Mouse (Mus musculus): ENCODE measurements around the gene Tnfrsf11a. TPM values are rescaled to one million over a fixed set of nuclear protein-coding genes. Genes with fewer than 3 reads are reported as not detected.

The Tnfrsf11a gene
- total RNA-seq, 2 experiments from 2014 or later: 5.0 to 5.2 TPM

GRCm38 (mm10) chr1:105824980-105825379 lies 44.5 kb downstream of the Tnfrsf11a start:
- DNase-seq (ENCODE audit: low spot score in 2 of 2): no peak

DNA sequence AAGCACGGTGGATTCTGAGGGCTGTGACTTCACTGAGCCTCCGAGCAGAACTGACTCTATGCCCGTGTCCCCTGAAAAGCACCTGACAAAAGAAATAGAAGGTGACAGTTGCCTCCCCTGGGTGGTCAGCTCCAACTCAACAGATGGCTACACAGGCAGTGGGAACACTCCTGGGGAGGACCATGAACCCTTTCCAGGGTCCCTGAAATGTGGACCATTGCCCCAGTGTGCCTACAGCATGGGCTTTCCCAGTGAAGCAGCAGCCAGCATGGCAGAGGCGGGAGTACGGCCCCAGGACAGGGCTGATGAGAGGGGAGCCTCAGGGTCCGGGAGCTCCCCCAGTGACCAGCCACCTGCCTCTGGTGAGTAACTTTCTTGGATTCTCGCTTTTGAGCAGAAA lies 46.9 kb downstream of the Tnfrsf11a start:
- no peak for DNase-seq (ENCODE audit: low spot score in 2 of 2)

GRCm38 (mm10) chr1:105827786-105828345 lies 47.3 kb downstream of the Tnfrsf11a start:
- DNase-seq (ENCODE audit: low spot score in 2 of 2): no peak

DNA sequence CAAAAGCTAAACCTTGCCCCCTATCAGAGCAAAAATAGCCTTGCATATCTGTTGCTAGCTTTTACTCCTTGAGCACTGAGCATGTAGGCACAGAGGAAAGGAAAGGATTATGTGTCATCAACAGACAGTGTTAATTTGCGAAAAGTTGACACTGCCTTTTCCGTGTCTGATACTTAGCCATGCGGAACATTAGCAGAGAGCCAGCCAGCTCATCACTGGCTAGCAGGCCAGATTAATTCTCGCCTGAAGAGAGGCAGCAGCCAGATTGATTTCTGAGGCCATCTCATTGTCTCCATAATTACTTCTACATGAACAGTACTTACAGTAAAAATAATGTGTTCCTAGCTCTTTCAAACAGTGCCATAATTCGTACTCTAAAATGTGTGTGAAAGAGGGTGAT lies 48.7 kb downstream of the Tnfrsf11a start:
- DNase-seq (ENCODE audit: low spot score in 2 of 2): no peak

- no peak for DNase-seq (ENCODE audit: low spot score in 2 of 2)
Observed at GRCm38 (mm10) chr1:105832784-105833183, 52.3 kb downstream of the Tnfrsf11a start.

GRCm38 (mm10) chr1:105842950-105843349 lies 62.4 kb downstream of the Tnfrsf11a start:
- no peak for DNase-seq (ENCODE audit: low spot score in 2 of 2)

DNA sequence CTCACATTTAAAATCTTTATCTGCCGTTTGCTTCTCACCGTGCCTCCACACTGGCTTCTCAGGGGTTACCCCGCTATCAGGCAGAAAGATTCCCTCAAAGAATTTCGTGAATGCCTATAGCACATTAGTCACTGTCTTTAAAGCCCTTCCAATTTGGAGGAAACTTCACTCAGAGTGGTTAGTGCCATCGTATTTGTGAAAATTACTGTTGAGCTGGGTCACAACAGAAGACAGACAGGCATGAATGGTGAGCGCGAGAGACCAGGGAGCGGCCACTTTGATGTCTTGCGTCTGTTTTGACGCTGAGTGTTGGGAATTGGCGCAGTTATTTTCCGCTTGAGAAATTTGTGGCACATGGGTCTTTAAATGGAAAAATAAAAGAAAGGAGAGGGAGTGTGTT lies 62.9 kb downstream of the Tnfrsf11a start:
- DNase-seq (ENCODE audit: low spot score in 2 of 2): no peak

DNA sequence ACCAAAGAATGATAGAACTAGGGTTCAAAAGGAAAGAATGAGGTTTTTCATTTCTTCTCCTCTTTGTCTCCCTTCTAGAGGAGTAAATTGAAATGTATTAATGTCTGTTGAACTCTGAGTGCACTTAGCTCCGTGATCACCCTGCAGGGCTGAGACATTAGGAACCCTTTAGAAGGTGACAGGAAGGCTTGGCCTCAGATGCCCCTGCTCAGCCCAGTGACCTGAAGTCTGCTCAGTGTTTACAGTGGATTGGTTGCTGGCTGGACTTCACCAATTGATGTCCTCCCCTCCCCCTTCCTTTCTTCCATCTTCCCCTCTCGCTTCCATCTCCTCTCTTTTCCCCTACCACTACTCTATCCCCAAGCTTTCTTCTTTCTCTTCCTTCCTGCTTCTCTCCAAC lies 63.3 kb downstream of the Tnfrsf11a start:
- no peak for DNase-seq (ENCODE audit: low spot score in 2 of 2)

- DNase-seq (ENCODE audit: low spot score in 2 of 2): peak; percentile 17 to 37
Observed at GRCm38 (mm10) chr1:105844341-105845006, 64.0 kb downstream of the Tnfrsf11a start.

GRCm38 (mm10) chr1:105846431-105846830 lies 65.9 kb downstream of the Tnfrsf11a start:
- DNase-seq (ENCODE audit: low spot score in 2 of 2): no peak

DNA sequence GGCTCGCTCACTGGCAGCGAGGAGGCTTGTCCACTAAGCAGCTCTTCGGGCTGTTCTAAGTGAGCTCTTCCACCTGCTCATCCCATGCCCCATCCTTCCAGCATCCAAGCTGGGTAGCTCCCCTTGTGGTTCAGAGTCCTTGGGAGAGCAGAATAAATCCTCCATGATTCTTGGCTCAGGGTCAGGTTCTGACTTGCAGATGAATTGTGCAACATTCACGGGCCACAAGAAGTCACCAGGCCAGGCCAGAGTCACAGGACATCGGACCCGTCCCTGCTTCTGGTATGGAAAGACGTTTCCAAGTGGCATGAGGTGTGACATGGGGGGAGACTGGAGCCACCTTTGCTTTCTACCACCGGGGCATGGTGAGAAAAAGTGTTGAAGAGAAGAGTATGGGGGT lies 68.3 kb downstream of the Tnfrsf11a start:
- no peak for DNase-seq (ENCODE audit: low spot score in 2 of 2)

DNA sequence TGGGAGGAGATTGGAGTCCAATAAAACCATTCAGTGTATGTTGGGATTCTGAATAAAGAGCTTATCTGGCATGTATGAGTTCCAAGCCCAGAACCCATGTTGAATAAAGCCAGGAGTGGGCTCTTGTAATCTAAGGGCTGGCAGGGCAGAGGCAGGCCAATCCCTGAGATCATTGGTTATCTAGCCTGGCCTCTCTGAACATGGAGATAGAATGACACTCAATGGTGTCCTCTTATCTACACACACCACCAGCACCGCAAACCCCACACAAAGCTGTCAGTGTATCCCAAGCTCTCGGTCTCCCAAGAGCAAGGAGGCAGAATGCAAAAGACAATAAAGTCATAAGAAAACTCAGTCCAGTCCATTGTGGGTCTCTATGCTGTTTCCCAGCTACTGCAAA lies 70.8 kb downstream of the Tnfrsf11a start:
- no peak for DNase-seq (ENCODE audit: low spot score in 2 of 2)

GRCm38 (mm10) chr1:105859740-105860139 lies 79.2 kb downstream of the Tnfrsf11a start:
- DNase-seq (ENCODE audit: low spot score in 2 of 2): no peak

DNA sequence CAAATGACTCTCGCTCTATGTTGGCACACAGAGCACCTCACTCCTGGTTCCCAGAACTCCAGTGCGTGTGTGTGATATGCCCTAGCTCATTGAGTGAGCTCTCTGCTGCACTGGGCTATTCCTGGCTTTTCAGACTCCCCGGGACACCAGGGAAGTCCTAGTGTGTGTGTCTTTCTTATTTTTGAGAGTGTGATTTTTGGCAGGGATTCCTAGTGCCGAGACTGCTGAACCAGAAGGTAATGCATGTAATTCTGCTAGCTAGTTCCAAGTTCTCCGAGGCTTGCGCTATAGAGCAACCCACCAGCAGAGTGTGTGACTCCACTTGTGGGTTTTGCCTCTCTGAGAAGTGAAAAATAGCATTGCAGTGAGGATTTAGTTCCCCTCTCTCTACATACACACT lies 96.1 kb downstream of the Tnfrsf11a start:
- no peak for DNase-seq (ENCODE audit: low spot score in 2 of 2)

DNA sequence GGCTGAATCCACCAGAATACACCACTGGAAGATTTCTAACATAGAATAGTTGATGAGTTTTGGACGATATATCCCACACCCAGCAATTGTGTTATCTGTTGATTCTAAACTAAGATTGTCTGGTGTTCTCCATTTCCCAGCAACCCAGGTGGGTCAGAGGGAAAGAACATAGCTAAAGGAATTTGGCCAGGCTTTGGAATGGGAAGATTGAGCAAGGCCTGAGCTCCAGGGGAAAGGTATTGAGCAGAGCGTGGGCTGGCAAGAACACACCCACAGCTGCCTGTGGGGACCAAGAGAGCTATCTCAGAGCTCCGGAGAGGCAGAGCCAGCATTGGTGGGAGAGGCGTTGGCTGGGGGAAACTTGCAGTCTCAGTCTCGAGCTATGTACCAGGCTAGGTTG lies 97.3 kb downstream of the Tnfrsf11a start:
- no peak for DNase-seq (ENCODE audit: low spot score in 2 of 2)

- no peak for DNase-seq (ENCODE audit: low spot score in 2 of 2)
Observed at GRCm38 (mm10) chr1:105878416-105878815, 97.9 kb downstream of the Tnfrsf11a start.

- DNase-seq (ENCODE audit: low spot score in 2 of 2): no peak
Observed at GRCm38 (mm10) chr1:105880555-105881304, 100.2 kb downstream of the Tnfrsf11a start.

DNA sequence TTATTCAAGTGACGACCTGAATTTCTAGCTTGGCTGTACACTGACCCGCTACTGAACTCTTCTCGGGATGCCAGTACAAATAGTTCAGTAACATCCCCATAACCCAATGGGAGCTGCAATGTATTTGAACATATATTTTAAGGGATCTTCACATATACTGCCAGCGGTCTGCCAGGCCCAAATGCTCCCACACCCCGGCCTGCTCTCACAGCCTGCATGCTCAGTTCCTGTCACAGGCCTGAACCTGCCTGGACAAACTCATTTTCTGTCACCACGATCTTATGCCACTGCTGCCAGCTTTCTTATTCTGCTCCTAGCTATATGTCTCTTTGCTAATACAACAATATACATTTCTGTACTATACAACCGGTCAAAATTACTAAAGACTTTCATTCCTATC lies 100.9 kb downstream of the Tnfrsf11a start:
- no peak for DNase-seq (ENCODE audit: low spot score in 2 of 2)

DNA sequence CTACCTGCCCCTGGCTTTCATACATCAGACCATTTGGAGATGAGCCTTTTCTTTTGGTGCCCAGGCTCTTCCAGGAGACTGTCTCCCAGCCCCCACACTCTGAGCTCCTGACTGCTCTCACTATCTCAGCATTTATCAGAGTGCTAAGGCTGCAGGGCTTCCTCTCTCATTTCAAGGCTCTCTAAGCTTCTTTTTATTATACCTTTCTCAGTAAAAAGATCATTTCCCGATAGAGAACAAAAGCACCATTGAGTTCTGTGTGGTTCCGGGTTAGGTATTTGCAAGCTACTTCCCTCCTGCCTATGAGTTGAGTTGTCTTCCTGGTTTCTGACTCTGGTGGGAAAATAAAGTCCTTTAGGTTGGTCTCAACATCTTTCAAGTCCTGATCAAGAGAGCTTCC lies 103.0 kb downstream of the Tnfrsf11a start:
- DNase-seq (ENCODE audit: low spot score in 2 of 2): no peak

DNA sequence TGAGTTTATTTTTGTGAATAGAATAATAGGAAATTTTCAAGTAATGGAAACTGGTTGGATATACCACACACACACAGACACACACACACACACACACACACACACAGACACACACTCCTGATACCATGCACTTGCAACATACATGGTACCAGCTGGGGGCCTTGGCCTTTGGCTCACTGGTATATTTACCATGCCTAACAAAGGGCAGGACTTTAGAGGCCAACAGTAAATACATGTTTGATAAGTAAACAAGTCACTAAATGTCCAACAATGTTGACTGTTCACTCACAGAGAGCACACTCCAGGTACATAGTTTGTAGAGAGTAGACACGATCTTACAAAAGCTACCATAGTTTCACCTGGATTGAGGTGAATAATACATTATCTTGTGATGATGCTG lies 104.6 kb downstream of the Tnfrsf11a start:
- DNase-seq (ENCODE audit: low spot score in 2 of 2): no peak

GRCm38 (mm10) chr1:105885575-105885974 lies 105.1 kb downstream of the Tnfrsf11a start:
- DNase-seq (ENCODE audit: low spot score in 2 of 2): no peak

GRCm38 (mm10) chr1:105886358-105886757 lies 105.8 kb downstream of the Tnfrsf11a start:
- no peak for DNase-seq (ENCODE audit: low spot score in 2 of 2)
